Mouse (Mus musculus) liver (tissue): ENCODE measurements around the gene Gm37240.

Experiments used
- DNase-seq: peaks from one replicate; pipeline ENCODE4 v3.0.0-alpha.2; 2020; ENCODE audit warnings: mixed read lengths

Gm37240 gene

GRCm38 (mm10) chr3:84480006-84480897, 1407.1 kb downstream of the Gm37240 start, which contains the start of gene Fhdc1:
Gene Fhdc1, minus strand, starts transcription at chr3:84480429.
- peak; percentile 87 for DNase-seq

- DNase-seq = peak; percentile 91
Observed at GRCm38 (mm10) chr3:84479293-84480005, 1407.9 kb downstream of the Gm37240 start.

- peak; percentile 68 for DNase-seq
Observed at GRCm38 (mm10) chr3:84478896-84479292, 1408.4 kb downstream of the Gm37240 start.

- DNase-seq = peak; percentile 83
Observed at GRCm38 (mm10) chr3:84478195-84478594, 1409.1 kb downstream of the Gm37240 start.

GRCm38 (mm10) chr3:84477498-84477897, 1409.8 kb downstream of the Gm37240 start:
- no peak for DNase-seq

- DNase-seq = no peak
Observed at GRCm38 (mm10) chr3:84474981-84475775, 1412.1 kb downstream of the Gm37240 start.

- DNase-seq = no peak
Observed at GRCm38 (mm10) chr3:84474398-84474797, 1412.9 kb downstream of the Gm37240 start.

GRCm38 (mm10) chr3:84472955-84473354, 1414.4 kb downstream of the Gm37240 start:
- no peak for DNase-seq

GRCm38 (mm10) chr3:84472527-84472926, 1414.8 kb downstream of the Gm37240 start:
- DNase-seq = no peak

GRCm38 (mm10) chr3:84471146-84471545, 1416.2 kb downstream of the Gm37240 start:
- peak; percentile 82 for DNase-seq

- peak; percentile 60 for DNase-seq
Observed at GRCm38 (mm10) chr3:84468111-84468453, 1419.2 kb downstream of the Gm37240 start.

- DNase-seq = no peak
Observed at GRCm38 (mm10) chr3:84467419-84468110, 1419.8 kb downstream of the Gm37240 start.

GRCm38 (mm10) chr3:84465822-84466500, 1421.4 kb downstream of the Gm37240 start:
- DNase-seq = peak; percentile 50

GRCm38 (mm10) chr3:84461687-84462086, 1425.6 kb downstream of the Gm37240 start:
- peak; percentile 68 for DNase-seq

- peak; percentile 87 for DNase-seq
Observed at GRCm38 (mm10) chr3:84460952-84461351, 1426.4 kb downstream of the Gm37240 start.

- no peak for DNase-seq
Observed at GRCm38 (mm10) chr3:84460499-84460898, 1426.8 kb downstream of the Gm37240 start.

- peak; percentile 71 for DNase-seq
Observed at GRCm38 (mm10) chr3:84455733-84456417, 1431.4 kb downstream of the Gm37240 start.

GRCm38 (mm10) chr3:84450651-84451050, 1436.7 kb downstream of the Gm37240 start:
- DNase-seq = no peak

GRCm38 (mm10) chr3:84449015-84449414, 1438.3 kb downstream of the Gm37240 start:
- DNase-seq = no peak

- DNase-seq = no peak
Observed at GRCm38 (mm10) chr3:84447803-84448202, 1439.5 kb downstream of the Gm37240 start.
